Mouse (Mus musculus): ENCODE data around the gene 4930452B06Rik. TPM values are rescaled to one million over a fixed set of nuclear protein-coding genes. Genes with fewer than 3 reads are reported as not detected.

4930452B06Rik gene
- polyA plus RNA-seq, 1 experiment from 2014 or later, result 14.0 TPM

GRCm38 (mm10) chr14:8464401-8465154 lies 201.5 kb downstream of the 4930452B06Rik start:
- DNase-seq (ENCODE audit: low spot score), result no peak
- H3K9me3 ChIP-seq, result no peaks in the 10 kb centered on the region
- H3K4me1 ChIP-seq, result peaks cover 8% of the 10 kb centered on the region; the same call in 1 of the 2 replicates
- 65% methylated on average over 14 of the region's 14 CpGs for WGBS
- H3K4me3 ChIP-seq, result no peak overlapping the region
- H3K36me3 ChIP-seq, result no peaks in the 10 kb centered on the region
- no peak overlapping the region for H3K27ac ChIP-seq
- H3K27me3 ChIP-seq (ENCODE audit: insufficient read depth, poor library complexity, severe bottlenecking), result no peaks in the 10 kb centered on the region

GRCm38 (mm10) chr14:8462973-8463372 lies 203.1 kb downstream of the 4930452B06Rik start:
- DNase-seq (ENCODE audit: low spot score), result no peak
- WGBS, result 86% methylated on average over 4 of the region's 4 CpGs

GRCm38 (mm10) chr14:8462321-8462909 lies 203.6 kb downstream of the 4930452B06Rik start:
- H3K4me1 ChIP-seq, result no peaks in the 10 kb centered on the region
- no peaks in the 10 kb centered on the region for H3K27me3 ChIP-seq (ENCODE audit: insufficient read depth, poor library complexity, severe bottlenecking)
- no peak overlapping the region for H3K27ac ChIP-seq
- no peaks in the 10 kb centered on the region for H3K9me3 ChIP-seq
- 75% methylated on average over 6 of the region's 6 CpGs for WGBS
- no peaks in the 10 kb centered on the region for H3K36me3 ChIP-seq
- H3K4me3 ChIP-seq, result no peak overlapping the region
- peak; percentile 31 for DNase-seq (ENCODE audit: low spot score)

More at GRCm38 (mm10) chr14:8462973-8463372, 203.1 kb downstream of the 4930452B06Rik start:
- H3K4me3 ChIP-seq, result no peak overlapping the region
- no peaks in the 10 kb centered on the region for H3K27me3 ChIP-seq (ENCODE audit: insufficient read depth, poor library complexity, severe bottlenecking)
- H3K27ac ChIP-seq, result no peak overlapping the region
- H3K36me3 ChIP-seq, result no peaks in the 10 kb centered on the region
- H3K9me3 ChIP-seq, result no peaks in the 10 kb centered on the region
- peaks cover under 1% of the 10 kb centered on the region; the same call in 1 of the 2 replicates for H3K4me1 ChIP-seq

GRCm38 (mm10) chr14:8460226-8461129 lies 205.6 kb downstream of the 4930452B06Rik start:
- WGBS, result 43% methylated on average over 19 of the region's 19 CpGs
- peak; percentile 74 for DNase-seq (ENCODE audit: low spot score)
- no peaks in the 10 kb centered on the region for H3K27me3 ChIP-seq (ENCODE audit: insufficient read depth, poor library complexity, severe bottlenecking)
- no peaks in the 10 kb centered on the region for H3K9me3 ChIP-seq
- no peaks in the 10 kb centered on the region for H3K4me1 ChIP-seq
- no peak overlapping the region for H3K4me3 ChIP-seq
- no peak overlapping the region for H3K27ac ChIP-seq
- no peaks in the 10 kb centered on the region for H3K36me3 ChIP-seq

- no peaks in the 10 kb centered on the region for H3K36me3 ChIP-seq
- H3K4me1 ChIP-seq, result no peaks in the 10 kb centered on the region
- H3K27me3 ChIP-seq (ENCODE audit: insufficient read depth, poor library complexity, severe bottlenecking), result no peaks in the 10 kb centered on the region
- no peak overlapping the region for H3K4me3 ChIP-seq
- 64% methylated on average over 4 of the region's 4 CpGs for WGBS
- no peak overlapping the region for H3K27ac ChIP-seq
- no peak for DNase-seq (ENCODE audit: low spot score)
- H3K9me3 ChIP-seq, result no peaks in the 10 kb centered on the region
Observed at GRCm38 (mm10) chr14:8459759-8460158, 206.3 kb downstream of the 4930452B06Rik start.

GRCm38 (mm10) chr14:8451117-8451516 lies 214.9 kb downstream of the 4930452B06Rik start:
- no peaks in the 10 kb centered on the region for H3K36me3 ChIP-seq
- no peaks in the 10 kb centered on the region for H3K9me3 ChIP-seq
- H3K4me3 ChIP-seq, result no peak overlapping the region
- H3K4me1 ChIP-seq, result no peaks in the 10 kb centered on the region
- WGBS, result 47% methylated on average over 4 of the region's 4 CpGs
- H3K27me3 ChIP-seq (ENCODE audit: insufficient read depth, poor library complexity, severe bottlenecking), result no peaks in the 10 kb centered on the region
- DNase-seq (ENCODE audit: low spot score), result no peak
- H3K27ac ChIP-seq, result no peak overlapping the region

- no peaks in the 10 kb centered on the region for H3K27me3 ChIP-seq (ENCODE audit: insufficient read depth, poor library complexity, severe bottlenecking)
- no peaks in the 10 kb centered on the region for H3K36me3 ChIP-seq
- no peaks in the 10 kb centered on the region for H3K9me3 ChIP-seq
- H3K4me1 ChIP-seq, result no peaks in the 10 kb centered on the region
- 90% methylated on average over 6 of the region's 6 CpGs for WGBS
- no peak overlapping the region for H3K4me3 ChIP-seq
- no peak for DNase-seq (ENCODE audit: low spot score)
- H3K27ac ChIP-seq, result no peak overlapping the region
Observed at GRCm38 (mm10) chr14:8450342-8450741, 215.7 kb downstream of the 4930452B06Rik start.

- no peak for DNase-seq (ENCODE audit: low spot score)
- no peak overlapping the region for H3K27ac ChIP-seq
- H3K27me3 ChIP-seq (ENCODE audit: insufficient read depth, poor library complexity, severe bottlenecking), result no peaks in the 10 kb centered on the region
- no peak overlapping the region for H3K4me3 ChIP-seq
- no peaks in the 10 kb centered on the region for H3K4me1 ChIP-seq
- H3K9me3 ChIP-seq, result no peaks in the 10 kb centered on the region
- no peaks in the 10 kb centered on the region for H3K36me3 ChIP-seq
Observed at GRCm38 (mm10) chr14:8449299-8449698, 216.7 kb downstream of the 4930452B06Rik start.

GRCm38 (mm10) chr14:8447352-8447751 lies 218.7 kb downstream of the 4930452B06Rik start:
- no peak for DNase-seq (ENCODE audit: low spot score)
- Histone ChIP-seq H3K9me3 (no peaks in the 10 kb centered on the region), H3K27ac (no peak overlapping the region), H3K36me3 (no peaks in the 10 kb centered on the region), H3K4me3 (no peak overlapping the region), H3K4me1 (no peaks in the 10 kb centered on the region), H3K27me3 (ENCODE audit: insufficient read depth, poor library complexity, severe bottlenecking) (no peaks in the 10 kb centered on the region)
- 82% methylated on average over 1 of the region's 1 CpGs for WGBS

GRCm38 (mm10) chr14:8444363-8444762 lies 221.7 kb downstream of the 4930452B06Rik start:
- H3K36me3 ChIP-seq, result no peaks in the 10 kb centered on the region
- DNase-seq (ENCODE audit: low spot score), result no peak
- no peaks in the 10 kb centered on the region for H3K4me1 ChIP-seq
- 91% methylated on average over 2 of the region's 2 CpGs for WGBS
- H3K27me3 ChIP-seq (ENCODE audit: insufficient read depth, poor library complexity, severe bottlenecking), result no peaks in the 10 kb centered on the region
- no peak overlapping the region for H3K4me3 ChIP-seq
- no peak overlapping the region for H3K27ac ChIP-seq
- no peaks in the 10 kb centered on the region for H3K9me3 ChIP-seq

- H3K4me1 ChIP-seq, result no peaks in the 10 kb centered on the region
- H3K27me3 ChIP-seq (ENCODE audit: insufficient read depth, poor library complexity, severe bottlenecking), result no peaks in the 10 kb centered on the region
- no peaks in the 10 kb centered on the region for H3K36me3 ChIP-seq
- H3K4me3 ChIP-seq, result no peak overlapping the region
- no peak overlapping the region for H3K27ac ChIP-seq
- H3K9me3 ChIP-seq, result no peaks in the 10 kb centered on the region
- no peak for DNase-seq (ENCODE audit: low spot score)
- 74% methylated on average over 3 of the region's 3 CpGs for WGBS
Observed at GRCm38 (mm10) chr14:8442691-8443090, 223.3 kb downstream of the 4930452B06Rik start.

- no peak overlapping the region for H3K4me3 ChIP-seq
- H3K4me1 ChIP-seq, result no peaks in the 10 kb centered on the region
- DNase-seq (ENCODE audit: low spot score), result no peak
- H3K36me3 ChIP-seq, result no peaks in the 10 kb centered on the region
- H3K27me3 ChIP-seq (ENCODE audit: insufficient read depth, poor library complexity, severe bottlenecking), result no peaks in the 10 kb centered on the region
- no peaks in the 10 kb centered on the region for H3K9me3 ChIP-seq
- 69% methylated on average over 3 of the region's 3 CpGs for WGBS
- no peak overlapping the region for H3K27ac ChIP-seq
Observed at GRCm38 (mm10) chr14:8441623-8442022, 224.4 kb downstream of the 4930452B06Rik start.

Data from heart, embryonic 10.5 days (tissue).